Mouse (Mus musculus): ENCODE data around the gene Chmp1a. TPM values are rescaled to one million over a fixed set of nuclear protein-coding genes. Genes with fewer than 3 reads are reported as not detected.
"Not testable (repeated sequence)": the region's sequence is repeated elsewhere in the genome, so short reads cannot be mapped to it uniquely, and the experiment has no call there.

Chmp1a gene
- total and polyA plus RNA-seq, 3 experiments: 67.5 to 83.2 (median 69.5) TPM

DNA sequence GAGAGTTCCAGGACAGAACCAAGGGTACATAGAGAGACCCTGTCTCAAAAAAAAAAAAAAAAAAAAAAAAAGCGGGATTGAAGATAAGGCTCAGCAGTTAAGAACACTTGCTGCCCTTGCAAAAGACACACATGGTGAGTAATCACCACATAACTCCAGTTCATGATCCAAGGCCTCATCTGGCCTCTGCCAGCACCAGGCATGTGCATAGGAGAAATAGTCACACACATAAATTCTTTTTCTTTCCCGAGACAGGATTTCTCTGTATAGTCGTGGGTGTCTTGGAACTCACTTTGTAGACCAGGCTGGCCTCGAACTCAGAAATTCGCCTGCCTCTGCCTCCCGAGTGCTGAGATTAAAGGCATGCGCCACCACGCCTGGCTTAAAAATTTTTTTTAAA, 45.0 kb upstream of the Chmp1a start:
- H3K9me3 ChIP-seq (replicated peaks; ENCODE audit: low read length); in situ Hi-C loops (cut with MboI; ENCODE audit: low pct_ligation_motif_present, low pct_unique_long_range_greater_than_20kb, low sequenced_read_pairs); H3K27ac ChIP-seq (ENCODE audit: insufficient read depth, low read depth); H3K9ac ChIP-seq (ENCODE audit: insufficient read depth, low read depth); H3K4me3 ChIP-seq (replicated peaks in 1 of 3; ENCODE audit: low read depth in 2 of 3, low read length in 2 of 3, poor library complexity in 1 of 3); dilution Hi-C loops (cut with MboI; ENCODE audit: extremely low pct_ligation_motif_present, extremely low pct_unique_long_range_greater_than_20kb, low sequenced_read_pairs); H3K79me2 ChIP-seq (replicated peaks; ENCODE audit: control insufficient read depth, extremely low read depth, insufficient read depth, poor library complexity, severe bottlenecking); H3K4me2 ChIP-seq (ENCODE audit: insufficient read depth, low read depth, poor library complexity, severe bottlenecking); DNase-seq (ENCODE audit: extremely low read depth); H3K27me3 ChIP-seq (replicated peaks): not testable (repeated sequence)
- Histone ChIP-seq H3K36me3 (replicated peaks in 1 of 2; ENCODE audit: control insufficient read depth in 1 of 2, insufficient read depth in 1 of 2, low read length in 1 of 2) (peaks cover 35 to 60% of the 10 kb centered on the region in 2 experiments), H3K4me1 (ENCODE audit: control insufficient read depth in 1 of 2, insufficient read depth in 2 of 2) (peaks cover 7 to 20% of the 10 kb centered on the region in 2 experiments; a peak in 3 of 4 replicates)

DNA sequence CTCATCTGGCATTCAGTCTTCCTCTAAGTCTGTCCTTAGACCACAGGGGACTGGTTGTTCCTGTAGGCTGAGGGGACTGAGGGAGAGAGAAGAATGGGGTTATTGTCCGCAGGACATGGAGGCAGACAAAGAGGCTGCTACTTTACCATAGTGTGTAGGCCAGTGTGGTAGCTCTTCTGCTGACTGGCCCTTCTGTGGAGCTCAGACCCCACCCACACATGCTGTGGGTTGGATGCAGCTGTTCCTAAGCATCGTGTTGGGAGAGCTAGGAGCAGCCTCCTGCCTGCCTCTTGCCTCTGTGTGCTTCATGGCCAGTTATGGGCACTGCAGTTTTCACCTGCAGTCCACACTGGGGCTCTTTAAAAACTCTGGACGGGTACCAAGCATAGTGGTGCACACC, 44.6 kb upstream of the Chmp1a start:
- dilution Hi-C loops (cut with MboI; ENCODE audit: extremely low pct_ligation_motif_present, extremely low pct_unique_long_range_greater_than_20kb, low sequenced_read_pairs): no loop called here
- Histone ChIP-seq H3K9ac (ENCODE audit: insufficient read depth, low read depth) (no peak overlapping the region), H3K27me3 (replicated peaks) (no peaks in the 10 kb centered on the region)

DNA sequence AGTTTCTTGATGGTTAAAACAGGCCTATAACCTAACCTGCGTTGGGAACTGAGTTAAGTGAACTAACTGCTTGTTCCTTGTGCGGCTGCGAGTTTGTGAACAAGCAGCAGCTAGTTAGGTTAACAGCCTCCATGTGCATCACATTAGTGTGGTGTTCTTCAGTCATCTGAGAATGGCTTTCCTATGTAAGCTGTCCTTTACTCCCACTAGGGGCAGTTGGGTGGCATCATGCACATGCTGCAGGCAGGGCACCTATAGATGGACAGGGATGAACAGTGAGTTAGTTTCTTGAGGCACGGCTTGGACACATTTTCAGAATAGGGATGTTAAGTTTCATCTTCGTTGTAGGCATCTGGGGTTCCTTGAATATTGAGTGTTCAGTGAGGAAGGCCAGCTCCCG, 42.6 kb upstream of the Chmp1a start:
- peak overlapping the region; percentile 75 to 89 (median 87) for H3K4me3 ChIP-seq (replicated peaks in 1 of 3; ENCODE audit: low read depth in 2 of 3, low read length in 2 of 3, poor library complexity in 1 of 3)
- in situ Hi-C loops (cut with MboI; ENCODE audit: low pct_ligation_motif_present, low pct_unique_long_range_greater_than_20kb, low sequenced_read_pairs): no loop called here
- H3K27me3 ChIP-seq (replicated peaks): no peaks in the 10 kb centered on the region
- dilution Hi-C loops (cut with MboI; ENCODE audit: extremely low pct_ligation_motif_present, extremely low pct_unique_long_range_greater_than_20kb, low sequenced_read_pairs): no loop called here
- H3K4me1 ChIP-seq (ENCODE audit: control insufficient read depth in 1 of 2, insufficient read depth in 2 of 2): peaks cover 13 to 41% of the 10 kb centered on the region in 2 experiments
- no peaks in the 10 kb centered on the region for H3K9me3 ChIP-seq (replicated peaks; ENCODE audit: low read length)
- no peaks in the 10 kb centered on the region for H3K79me2 ChIP-seq (replicated peaks; ENCODE audit: control insufficient read depth, extremely low read depth, insufficient read depth, poor library complexity, severe bottlenecking)
- H3K4me2 ChIP-seq (ENCODE audit: insufficient read depth, low read depth, poor library complexity, severe bottlenecking): peak overlapping the region; percentile 87
- H3K36me3 ChIP-seq (replicated peaks in 1 of 2; ENCODE audit: control insufficient read depth in 1 of 2, insufficient read depth in 1 of 2, low read length in 1 of 2): peaks cover 37 to 62% of the 10 kb centered on the region in 2 experiments
- TF ChIP-seq RAD21 (IDR thresholded peaks at IDR 0.05; ENCODE audit: low read depth, low read length) (no peak), MXI1 (IDR thresholded peaks at IDR 0.05; ENCODE audit: low read depth, low read length) (no peak), JUN (IDR thresholded peaks at IDR 0.05; ENCODE audit: insufficient read depth, low read depth, low read length) (no peak), CHD2 (IDR thresholded peaks at IDR 0.05; ENCODE audit: low read length) (no peak), MAFK (IDR thresholded peaks at IDR 0.05; ENCODE audit: insufficient replicate concordance, low read length) (no peak), RCOR1 (conservative IDR thresholded peaks at IDR 0.05; ENCODE audit: low read depth, low read length) (no peak), MYC (IDR thresholded peaks at IDR 0.05; ENCODE audit: low read depth, low read length) (no peak), CHD1 (IDR thresholded peaks at IDR 0.05; ENCODE audit: low read depth, low read length) (no peak), IRF4 (IDR thresholded peaks at IDR 0.05; ENCODE audit: low read depth, low read length) (no peak), PAX5 (IDR thresholded peaks at IDR 0.05; ENCODE audit: low read length) (no peak), ZC3H11A (IDR thresholded peaks at IDR 0.05; ENCODE audit: low read depth, low read length) (no peak), ZMIZ1 (IDR thresholded peaks at IDR 0.05; ENCODE audit: low read depth, low read length) (no peak), NRF1 (IDR thresholded peaks at IDR 0.05; ENCODE audit: low read depth, low read length) (no peak)
- H3K9ac ChIP-seq (ENCODE audit: insufficient read depth, low read depth): peak overlapping the region; percentile 46; the same call in 1 of the 2 replicates
- H3K27ac ChIP-seq (ENCODE audit: insufficient read depth, low read depth): no peak overlapping the region
- no peak for DNase-seq (ENCODE audit: extremely low read depth)

More for the DNA sequence above, 44.6 kb upstream of the Chmp1a start:
- Histone ChIP-seq H3K4me1 (ENCODE audit: control insufficient read depth in 1 of 2, insufficient read depth in 2 of 2) (peaks cover 7 to 23% of the 10 kb centered on the region in 2 experiments; a peak in 3 of 4 replicates), H3K4me2 (ENCODE audit: insufficient read depth, low read depth, poor library complexity, severe bottlenecking) (no peak overlapping the region), H3K4me3 (replicated peaks in 1 of 3; ENCODE audit: low read depth in 2 of 3, low read length in 2 of 3, poor library complexity in 1 of 3) (no peak overlapping the region), H3K36me3 (replicated peaks in 1 of 2; ENCODE audit: control insufficient read depth in 1 of 2, insufficient read depth in 1 of 2, low read length in 1 of 2) (peaks cover 35 to 59% of the 10 kb centered on the region in 2 experiments), H3K79me2 (replicated peaks; ENCODE audit: control insufficient read depth, extremely low read depth, insufficient read depth, poor library complexity, severe bottlenecking) (no peaks in the 10 kb centered on the region), H3K9me3 (replicated peaks; ENCODE audit: low read length) (no peaks in the 10 kb centered on the region), H3K27ac (ENCODE audit: insufficient read depth, low read depth) (no peak overlapping the region)
- TF ChIP-seq MEF2A (IDR thresholded peaks at IDR 0.05; ENCODE audit: borderline replicate concordance, low read depth, low read length) (no peak), MAX (IDR thresholded peaks at IDR 0.05; ENCODE audit: low read length) (no peak)
- no peak for DNase-seq (ENCODE audit: extremely low read depth)
- in situ Hi-C loops (cut with MboI; ENCODE audit: low pct_ligation_motif_present, low pct_unique_long_range_greater_than_20kb, low sequenced_read_pairs): no loop called here
